Mouse (Mus musculus): ENCODE data around the gene Tff3. TPM values are rescaled to one million over a fixed set of nuclear protein-coding genes. Genes with fewer than 3 reads are reported as not detected.

The Tff3 gene
- polyA plus RNA-seq, 1 experiment from 2014 or later, result not detected

Other genes starting within 250 kb of the Tff3 start
- gene Glp1r, start 227.8 kb downstream of the Tff3 start, polyA plus RNA-seq (2014; fragmentation: Nextera tagmentation; extraction: Ambion mirVana), result 1.1 and 2.0 TPM in 2 replicates
- gene Umodl1, start 175.0 kb downstream of the Tff3 start, polyA plus RNA-seq (2014; fragmentation: Nextera tagmentation; extraction: Ambion mirVana), result not detected in 2 replicates
- 20.5 and 21.0 TPM in 2 replicates for gene Abcg1, start 72.0 kb downstream of the Tff3 start, polyA plus RNA-seq (2014; fragmentation: Nextera tagmentation; extraction: Ambion mirVana)
- gene Tff2, start 14.6 kb upstream of the Tff3 start, polyA plus RNA-seq (2014; fragmentation: Nextera tagmentation; extraction: Ambion mirVana), result not detected in 2 replicates
- not detected in 2 replicates for gene Tff1, start 35.6 kb upstream of the Tff3 start, polyA plus RNA-seq (2014; fragmentation: Nextera tagmentation; extraction: Ambion mirVana)
- gene Tmprss3, start 69.3 kb upstream of the Tff3 start, polyA plus RNA-seq (2014; fragmentation: Nextera tagmentation; extraction: Ambion mirVana), result not detected in 2 replicates
- gene Ubash3a, start 78.2 kb upstream of the Tff3 start, polyA plus RNA-seq (2014; fragmentation: Nextera tagmentation; extraction: Ambion mirVana), result 0.44 TPM in 1 of 2 replicates, not detected in the other
- 2.0 and 3.3 TPM in 2 replicates for gene Rsph1, start 147.7 kb upstream of the Tff3 start, polyA plus RNA-seq (2014; fragmentation: Nextera tagmentation; extraction: Ambion mirVana)
- gene Slc37a1, start 157.1 kb upstream of the Tff3 start, polyA plus RNA-seq (2014; fragmentation: Nextera tagmentation; extraction: Ambion mirVana), result 10.1 and 10.5 TPM in 2 replicates

All from neural tube, embryonic 14.5 days (tissue).